Mouse (Mus musculus): ENCODE measurements around the gene Trpm5.

Trpm5 gene

DNA sequence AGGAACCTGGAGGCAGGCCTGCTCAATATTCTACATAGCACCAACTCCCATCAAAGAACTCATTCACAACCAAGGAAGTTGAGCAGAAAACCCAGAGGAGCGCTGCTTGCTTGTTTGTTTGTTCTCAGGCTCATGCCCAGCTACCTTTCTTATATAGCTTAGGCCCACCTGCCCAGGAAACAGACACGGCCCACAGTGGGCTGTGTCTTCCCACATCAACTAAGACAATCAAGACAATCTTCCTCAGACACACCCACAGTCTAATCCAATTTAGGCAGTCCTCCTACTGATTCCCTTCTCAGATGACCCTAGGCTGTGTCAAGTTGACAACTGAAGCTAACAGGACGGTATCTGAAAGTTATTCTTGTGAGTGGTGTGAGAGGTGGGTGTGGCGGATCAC, 11.6 kb upstream of the Trpm5 start, which contains the start of gene Kcnq1:
Gene Kcnq1 (plus strand): TSS at position 301 of the 400 bp plus-strand sequence.
- no peak for DNase-seq (ENCODE audit: low spot score)

DNA sequence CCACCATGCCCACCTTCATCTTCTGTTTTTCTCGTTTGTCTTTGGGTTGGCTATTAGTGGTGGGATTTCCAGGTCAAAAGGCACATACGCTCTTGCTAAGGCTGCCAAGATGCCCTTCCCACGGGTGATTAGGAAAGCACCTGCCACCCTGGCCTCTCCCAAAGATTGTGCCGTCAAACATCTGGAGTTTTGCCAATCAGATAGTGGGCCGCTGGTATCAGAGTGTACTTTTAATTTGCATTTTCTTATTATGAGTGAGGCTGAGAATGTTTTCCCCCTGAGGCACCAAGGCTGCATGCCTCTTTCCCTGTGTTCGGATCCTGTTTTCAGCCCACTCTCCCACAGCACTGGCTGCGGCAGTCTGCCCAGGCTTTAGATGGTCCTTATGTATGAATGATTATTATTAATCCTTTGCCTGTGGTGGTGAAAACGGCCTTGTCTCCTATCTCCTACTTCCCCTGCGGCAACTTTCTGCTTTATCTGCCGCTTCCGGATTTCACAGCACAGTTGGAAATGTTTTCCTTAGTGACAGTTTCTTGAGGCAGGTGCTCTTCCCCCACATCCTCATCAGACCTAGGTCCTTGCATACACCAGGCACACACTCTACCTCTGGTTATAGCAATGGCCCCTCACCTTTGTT, 10.9 kb upstream of the Trpm5 start:
- DNase-seq (ENCODE audit: low spot score), result peak; percentile 31

DNA sequence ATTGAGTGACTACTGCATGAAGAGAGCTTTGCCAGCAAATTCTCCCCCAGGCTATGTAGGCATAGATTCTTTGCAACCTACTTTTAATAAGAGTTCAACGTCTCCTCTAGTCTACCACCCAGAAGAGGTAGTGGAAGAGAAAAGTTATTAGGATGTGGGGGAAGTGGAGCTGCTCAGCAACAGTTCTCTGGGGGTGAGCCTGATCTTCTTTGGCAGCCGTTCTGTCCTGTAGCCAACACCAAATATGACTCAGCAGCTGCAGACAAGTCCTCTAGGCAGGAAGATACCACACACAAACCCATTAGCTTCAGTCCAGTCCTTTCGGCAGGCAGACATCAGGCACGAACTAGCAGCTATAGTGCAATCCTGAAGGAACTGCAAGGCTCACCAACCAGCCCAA, 6.3 kb upstream of the Trpm5 start:
- no peak for DNase-seq (ENCODE audit: low spot score)

DNA sequence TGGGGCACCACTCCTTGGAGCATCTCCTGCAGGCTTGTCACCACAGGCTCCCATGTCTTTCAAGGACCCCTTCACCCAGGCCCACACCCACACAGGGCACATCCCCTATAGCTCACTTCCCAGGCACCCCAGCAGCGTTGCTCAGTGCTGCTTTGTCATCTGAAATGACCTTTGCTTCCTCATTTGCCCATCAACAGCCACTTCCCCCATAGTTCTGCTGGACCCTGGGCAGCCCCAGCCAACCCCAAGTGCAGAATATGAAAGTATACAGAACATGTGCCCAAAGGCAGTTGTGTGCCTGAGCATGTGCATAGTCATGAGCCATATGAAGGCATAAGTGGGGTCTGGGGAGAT, 1.1 kb upstream of the Trpm5 start:
- DNase-seq (ENCODE audit: low spot score), result no peak

DNA sequence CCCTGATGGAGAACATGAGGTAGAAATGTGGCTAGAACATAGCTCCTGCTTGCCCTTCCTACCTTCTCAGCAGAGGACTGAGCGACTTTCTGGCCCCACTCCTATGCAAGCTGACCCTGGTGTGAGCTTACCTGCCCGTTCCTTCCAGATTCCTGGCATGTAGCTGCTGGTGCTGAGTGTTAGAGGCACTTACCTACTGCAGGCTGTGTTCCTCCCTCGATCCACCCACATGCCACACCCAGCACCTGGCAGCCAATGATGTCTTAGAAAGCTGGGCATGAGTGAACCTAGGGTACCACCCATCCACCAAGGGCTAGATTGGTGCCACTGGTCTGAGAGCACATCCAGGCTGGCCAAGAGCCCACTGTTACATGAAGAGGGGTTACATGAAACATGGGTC, 595 bp downstream of the Trpm5 start:
- no peak for DNase-seq (ENCODE audit: low spot score)

DNA sequence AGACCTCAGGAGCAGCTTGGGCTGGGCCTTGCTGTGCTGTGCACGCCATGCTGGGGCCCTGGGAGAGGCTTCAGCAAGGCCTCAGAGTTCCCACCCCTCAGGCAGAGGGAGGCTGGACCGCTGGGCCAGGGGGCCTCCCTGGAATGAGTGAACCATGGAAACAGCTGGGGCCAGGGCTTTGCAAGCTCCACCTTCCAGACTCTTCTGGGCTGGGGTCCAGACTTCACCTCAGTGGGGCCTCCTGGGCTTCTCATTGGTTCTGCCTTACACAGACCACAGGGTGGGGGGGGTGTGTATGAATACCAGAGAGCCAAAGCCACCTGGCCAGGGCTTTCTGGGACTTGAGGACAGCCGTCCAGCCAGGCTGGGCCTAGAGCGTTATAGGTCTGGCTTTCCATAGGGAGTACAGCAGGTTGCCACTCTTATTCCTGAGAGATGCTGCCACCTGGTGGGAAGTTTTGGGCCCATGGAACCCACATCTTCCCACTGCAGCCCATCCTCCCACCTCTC, 7.3 kb downstream of the Trpm5 start:
- no peak for DNase-seq (ENCODE audit: low spot score)

DNA sequence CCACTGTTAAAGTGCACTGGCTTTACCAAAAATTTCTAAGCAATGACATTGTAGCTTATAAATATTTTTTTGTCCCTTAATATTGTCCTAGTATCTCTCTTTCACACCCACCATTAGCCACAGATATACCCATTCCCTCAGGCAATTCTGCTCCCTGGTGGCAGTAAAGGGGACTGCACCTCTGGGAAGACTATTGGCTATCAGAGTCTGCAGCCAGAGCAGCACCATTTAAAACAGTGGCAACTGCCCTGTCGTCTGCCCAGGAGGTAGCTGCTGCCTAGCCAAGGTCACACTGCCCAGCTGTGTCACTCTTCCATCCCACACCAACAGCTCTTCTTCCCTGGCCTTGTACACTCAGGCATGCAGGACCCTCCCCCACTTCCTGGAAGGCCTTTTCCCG, 8.1 kb downstream of the Trpm5 start:
- DNase-seq (ENCODE audit: low spot score), result peak; percentile 43

DNA sequence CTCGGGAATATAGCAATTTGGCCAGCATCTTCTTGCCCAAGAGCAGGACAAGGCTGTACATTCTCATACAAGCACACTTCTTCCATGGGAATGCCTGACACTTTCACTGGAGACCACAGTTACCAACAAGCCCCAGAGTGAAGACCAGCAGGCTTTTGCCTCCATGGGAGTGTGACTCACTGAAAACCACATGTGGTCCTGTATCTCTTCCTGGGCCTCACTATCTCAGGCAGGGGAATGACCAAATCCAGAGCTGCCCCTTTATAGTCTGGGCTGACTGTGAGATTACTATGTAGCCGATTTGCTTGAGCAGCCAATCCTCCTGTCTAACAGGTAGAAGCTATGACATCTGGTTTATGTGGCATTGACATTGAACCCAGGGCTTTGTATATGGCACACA, 10.7 kb downstream of the Trpm5 start:
- no peak for DNase-seq (ENCODE audit: low spot score)

DNA sequence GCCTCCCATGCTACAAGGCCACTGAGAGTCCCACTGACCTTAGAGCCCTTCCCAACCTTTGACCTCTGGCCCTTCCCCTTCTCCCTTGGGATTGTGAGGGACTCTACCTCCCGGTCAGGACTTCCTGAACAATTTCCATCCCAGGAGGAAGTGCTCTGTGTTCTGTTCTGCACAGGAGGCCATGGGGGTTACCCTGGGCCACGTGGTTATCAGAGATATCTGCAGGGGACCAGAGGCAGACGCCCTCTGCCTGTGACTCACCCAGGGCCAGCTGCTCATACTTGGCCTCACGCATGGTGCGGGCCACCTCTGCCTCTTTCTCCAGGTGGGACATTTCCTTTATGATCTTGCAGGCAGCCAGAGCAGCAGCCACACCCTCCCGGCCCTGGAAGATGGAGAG, 12.4 kb downstream of the Trpm5 start:
- no peak for DNase-seq (ENCODE audit: low spot score)

DNA sequence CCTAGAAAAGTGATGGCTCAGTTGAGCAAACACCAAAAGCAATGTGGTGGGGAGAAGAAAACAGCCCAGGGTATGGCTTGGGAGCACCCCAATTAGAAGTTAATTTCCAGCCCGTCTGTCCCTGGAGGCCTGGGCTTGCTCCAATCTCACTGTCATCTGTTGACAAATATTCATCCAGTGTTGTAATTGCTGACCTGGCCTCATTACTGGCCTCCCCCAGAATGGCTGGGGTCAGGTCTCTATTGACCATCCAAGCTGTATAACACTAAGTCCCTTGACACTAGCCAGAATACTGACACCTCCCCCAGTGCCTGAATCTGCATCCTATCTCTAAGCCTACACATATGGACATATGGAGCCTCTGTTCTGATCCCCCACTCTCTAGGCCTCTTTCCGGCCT, 17.1 kb downstream of the Trpm5 start:
- no peak for DNase-seq (ENCODE audit: low spot score)

DNA sequence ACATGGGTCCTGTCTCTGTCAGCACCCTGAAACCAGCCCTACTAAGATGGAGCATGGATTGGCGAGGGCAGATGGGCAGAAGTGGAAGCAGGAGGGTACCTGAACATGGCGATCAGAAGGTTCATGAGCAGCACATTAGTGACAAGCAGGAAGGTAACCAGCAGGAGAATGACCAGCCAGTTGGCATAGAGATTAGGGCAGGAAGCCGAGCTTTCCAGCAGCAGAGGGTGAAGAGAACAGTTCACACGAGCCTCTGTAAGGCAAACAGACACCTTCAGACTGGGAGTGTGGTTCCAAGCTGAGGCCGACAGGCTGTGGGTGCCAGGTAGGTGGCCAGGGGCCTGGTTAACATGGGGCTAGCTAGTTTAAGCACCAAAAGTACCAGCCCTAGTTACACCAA, 19.0 kb downstream of the Trpm5 start:
- DNase-seq (ENCODE audit: low spot score), result no peak

DNA sequence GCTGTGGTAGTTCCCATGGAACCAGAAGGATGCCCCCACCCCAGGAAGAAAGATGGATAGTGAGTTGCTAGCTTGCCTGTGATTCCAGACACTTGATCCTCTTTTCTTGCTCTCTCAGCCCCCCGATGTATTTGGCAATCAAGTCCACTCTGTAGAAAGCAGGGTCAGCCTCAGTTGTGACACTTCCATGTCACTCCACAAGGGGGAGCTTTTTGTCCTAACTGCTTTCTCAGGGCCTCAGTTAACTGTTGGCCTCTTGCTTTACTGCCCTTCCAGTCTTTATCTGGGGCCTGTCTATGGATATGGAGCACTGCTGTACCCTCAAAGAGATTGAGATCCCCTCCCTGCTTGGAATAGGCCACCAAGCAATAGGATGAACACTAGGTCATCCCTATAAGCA, 21.4 kb downstream of the Trpm5 start:
- DNase-seq (ENCODE audit: low spot score), result no peak

DNA sequence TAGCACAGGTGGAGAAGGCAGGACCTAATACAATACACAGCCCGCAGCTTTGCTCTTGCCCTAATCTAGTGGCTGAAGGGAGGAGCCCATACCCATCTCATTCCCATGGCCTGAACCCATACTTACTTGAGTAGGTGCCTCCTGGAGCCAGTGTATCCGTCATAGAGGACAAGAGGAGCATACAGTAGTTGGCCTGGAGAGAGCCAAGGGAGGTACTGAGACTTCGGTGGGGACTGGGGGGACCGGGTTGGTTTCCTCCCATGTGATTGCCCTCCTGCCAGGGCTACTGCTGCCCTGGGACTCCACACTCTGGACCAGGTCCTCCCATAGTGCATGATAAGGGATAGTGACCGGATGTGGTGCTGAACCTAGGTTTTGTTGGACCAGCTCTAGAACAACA, 21.8 kb downstream of the Trpm5 start:
- no peak for DNase-seq (ENCODE audit: low spot score)

DNA sequence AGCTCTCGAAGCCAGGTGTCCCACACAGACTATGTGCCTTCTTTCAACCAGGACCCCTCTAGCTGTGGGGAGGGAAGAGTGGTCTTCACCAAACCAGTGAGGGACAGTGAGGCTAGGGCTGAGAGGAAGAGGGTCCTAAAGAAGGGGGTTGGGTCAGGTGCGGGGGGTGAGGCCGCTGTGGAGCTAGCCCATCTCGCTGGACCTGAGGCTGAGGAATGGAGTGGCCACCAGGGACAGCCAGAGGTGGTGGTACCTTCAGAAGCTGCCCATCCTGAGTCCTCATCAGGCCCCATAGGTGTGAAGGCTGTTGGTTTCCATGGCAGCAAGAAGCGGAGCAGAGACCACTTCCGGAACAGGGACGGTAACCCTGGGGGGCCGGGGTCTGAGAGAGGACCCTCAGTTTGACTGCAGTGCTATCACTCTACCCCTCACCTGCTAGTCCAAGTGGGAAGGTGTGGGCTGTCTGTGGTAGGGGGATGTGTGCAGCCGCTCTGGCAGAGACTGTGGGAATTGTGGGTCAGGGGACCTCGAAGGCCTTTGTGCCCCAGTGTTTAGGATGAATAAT, 23.9 kb downstream of the Trpm5 start:
- DNase-seq (ENCODE audit: low spot score), result no peak

DNA sequence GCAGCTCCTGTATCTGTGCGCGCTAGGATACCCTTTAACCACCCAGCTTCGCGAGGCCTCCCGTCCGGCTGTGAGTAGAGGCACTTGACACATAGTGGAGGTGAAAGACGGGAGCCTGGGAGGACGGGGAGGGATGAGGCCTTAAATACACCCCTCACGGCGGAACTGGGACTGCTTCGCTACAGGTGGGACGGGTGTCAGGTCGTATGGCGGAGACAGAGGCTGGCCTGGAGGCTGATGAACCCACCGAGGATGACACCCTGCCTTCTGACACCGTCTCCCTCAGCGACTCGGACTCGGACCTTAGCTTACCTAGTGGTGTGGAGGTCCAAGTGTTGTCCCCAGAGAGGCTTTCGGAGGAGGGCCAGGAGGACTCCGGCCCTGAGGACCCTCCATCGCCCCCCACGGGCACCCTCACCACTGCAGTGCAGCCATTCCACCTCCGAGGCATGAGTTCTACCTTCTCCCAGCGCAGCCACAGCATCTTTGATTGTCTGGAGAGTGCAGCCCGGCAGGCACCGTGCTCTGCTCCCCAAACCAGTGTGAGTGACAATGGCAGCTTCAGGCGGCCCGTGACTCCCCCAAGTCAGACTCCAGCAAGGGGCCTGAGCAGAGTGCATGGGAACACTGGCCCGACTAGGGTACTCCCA, 24.6 kb downstream of the Trpm5 start:
- peak; percentile 51 for DNase-seq (ENCODE audit: low spot score)

DNA sequence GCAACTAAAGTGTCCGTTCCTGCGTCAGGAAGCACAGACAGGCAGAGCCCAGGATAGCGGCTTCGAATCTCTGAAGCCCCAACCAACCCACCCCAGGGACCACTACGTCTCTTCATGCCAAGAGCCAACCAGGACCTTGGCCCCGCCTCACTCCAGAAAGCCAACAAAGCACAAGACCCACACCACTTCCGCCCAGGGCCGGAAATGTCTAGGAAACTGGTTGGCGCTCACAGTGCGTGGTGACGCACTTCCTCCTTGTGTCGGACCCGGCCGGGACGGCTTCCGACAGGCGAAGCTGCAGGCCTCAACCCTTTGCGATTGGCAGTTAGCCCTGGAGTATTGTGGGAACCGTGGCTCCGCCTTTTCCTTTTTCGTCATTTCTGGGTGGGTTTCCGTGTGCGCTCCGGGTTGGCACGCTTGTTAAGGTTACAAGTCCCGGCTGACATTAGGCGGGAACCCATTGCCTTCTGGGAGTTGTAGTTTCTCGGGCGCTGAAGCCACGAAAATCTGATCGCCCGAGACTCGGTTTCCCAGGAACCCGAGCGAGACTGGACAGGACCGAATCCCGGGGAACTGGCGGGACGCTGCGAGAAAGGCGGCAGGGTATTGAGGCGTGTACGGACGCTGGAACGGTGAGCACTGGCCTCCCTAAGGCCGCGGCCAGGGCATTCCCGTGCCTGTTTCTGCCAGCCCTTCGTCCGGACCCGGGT, 25.4 kb downstream of the Trpm5 start, which contains the start of gene Tssc4:
Gene Tssc4 (plus strand): TSS at position 368 of the 710 bp plus-strand sequence.
- peak; percentile 98 for DNase-seq (ENCODE audit: low spot score)

DNA sequence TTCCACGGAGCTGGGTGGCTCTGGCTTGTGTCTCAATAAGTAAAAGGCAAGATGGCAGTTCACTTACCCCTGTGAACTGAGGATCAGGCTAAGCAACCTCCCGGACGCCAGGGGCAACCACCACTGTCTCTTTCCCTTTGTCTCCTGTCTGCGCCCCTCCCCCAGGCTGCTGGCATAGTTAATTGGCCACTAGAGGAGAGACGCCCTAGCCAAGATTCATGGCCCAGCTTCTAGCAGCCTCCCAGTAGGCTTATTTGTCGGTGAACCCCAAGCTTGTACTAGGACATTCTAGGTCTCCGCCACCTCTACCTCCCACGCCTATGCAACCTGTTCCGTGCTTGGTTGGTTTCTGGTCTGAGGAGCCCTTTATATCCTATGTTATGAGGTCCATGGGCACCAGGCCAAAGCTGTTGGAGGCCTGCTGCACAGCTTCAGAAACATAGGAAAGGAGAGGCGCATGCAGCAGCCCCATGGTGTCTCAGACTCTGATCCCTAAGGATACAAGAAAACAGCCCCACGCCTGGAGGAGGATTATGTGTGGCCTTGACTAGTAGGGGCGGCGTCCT, 26.0 kb downstream of the Trpm5 start:
- peak; percentile 73 for DNase-seq (ENCODE audit: low spot score)

DNA sequence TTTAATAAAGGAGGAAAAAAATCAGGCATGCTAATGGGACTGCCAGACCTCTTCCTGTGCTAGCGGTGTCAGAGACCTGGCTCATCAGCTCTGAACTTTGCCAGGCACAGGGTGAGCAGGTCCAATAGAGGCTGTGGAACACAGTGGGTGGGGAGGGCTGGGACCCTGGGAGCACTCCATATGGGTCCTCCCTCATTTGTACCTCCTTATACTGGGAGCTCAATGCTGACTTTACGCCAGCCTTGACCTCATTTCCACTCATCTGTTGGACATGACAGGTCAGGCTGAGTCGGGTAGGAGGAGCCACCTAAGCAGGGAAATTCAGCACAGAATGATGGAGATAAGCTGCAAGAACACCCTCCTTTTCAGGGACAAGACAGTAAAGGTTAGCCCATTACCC, 26.5 kb downstream of the Trpm5 start:
- DNase-seq (ENCODE audit: low spot score), result no peak

DNA sequence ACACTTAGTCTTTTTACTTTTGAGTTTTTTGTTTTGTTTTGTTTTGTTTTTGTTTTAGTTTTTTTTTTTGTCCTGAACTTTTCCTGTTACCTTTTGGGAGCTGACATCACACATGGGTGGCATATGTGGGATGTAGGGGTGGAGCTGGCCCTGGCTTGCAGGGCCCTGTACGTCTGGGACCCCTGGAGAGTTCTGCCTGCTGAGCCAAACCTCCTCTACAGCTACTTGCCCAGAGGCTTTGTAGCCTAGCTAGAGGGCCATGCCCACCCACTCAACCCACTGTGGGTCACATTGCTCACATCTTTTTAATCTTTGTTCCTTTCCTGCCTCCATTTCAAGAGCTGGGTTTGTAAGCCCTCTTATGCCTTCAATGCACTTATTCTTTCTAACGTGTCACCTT, 27.0 kb downstream of the Trpm5 start:
- no peak for DNase-seq (ENCODE audit: low spot score)

DNA sequence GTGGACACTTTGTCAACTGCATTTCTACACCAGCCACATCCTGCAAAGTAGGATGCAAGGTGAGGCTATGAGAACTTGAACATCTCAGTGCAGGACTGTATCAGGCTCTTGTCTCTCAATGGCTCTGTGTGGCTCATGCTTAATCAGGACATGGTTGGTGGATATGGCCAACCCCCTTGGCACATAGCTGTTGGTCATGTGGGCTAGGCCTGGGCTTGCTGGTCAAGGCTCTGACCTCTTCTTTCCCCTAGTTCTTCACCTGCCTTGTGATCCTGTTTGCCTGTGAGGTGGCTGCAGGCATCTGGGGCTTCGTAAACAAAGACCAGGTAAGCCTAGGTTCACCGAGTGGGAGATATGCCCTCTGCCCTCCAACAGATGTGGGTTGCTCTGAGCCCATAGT, 28.8 kb downstream of the Trpm5 start:
- no peak for DNase-seq (ENCODE audit: low spot score)

DNA sequence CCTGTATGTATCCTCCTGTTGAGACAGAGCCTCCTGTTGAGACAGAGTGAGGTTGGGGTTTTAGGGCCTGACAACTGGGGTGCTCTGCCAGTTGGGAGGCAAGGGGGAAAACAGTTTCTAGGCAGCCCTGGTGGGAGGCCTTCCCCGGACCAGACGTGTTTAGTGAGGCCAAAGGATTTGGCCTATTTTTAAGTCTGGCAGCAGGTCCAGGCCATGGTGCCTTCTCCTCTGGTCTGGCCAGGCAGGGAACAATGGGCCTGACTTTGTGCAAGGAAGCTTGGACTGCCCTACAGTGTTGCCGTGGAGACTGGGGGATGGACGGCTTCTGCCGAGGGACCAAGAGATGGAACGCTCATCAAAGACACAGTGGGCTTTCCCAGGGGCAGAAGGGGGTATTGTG, 30.2 kb downstream of the Trpm5 start:
- no peak for DNase-seq (ENCODE audit: low spot score)

DNA sequence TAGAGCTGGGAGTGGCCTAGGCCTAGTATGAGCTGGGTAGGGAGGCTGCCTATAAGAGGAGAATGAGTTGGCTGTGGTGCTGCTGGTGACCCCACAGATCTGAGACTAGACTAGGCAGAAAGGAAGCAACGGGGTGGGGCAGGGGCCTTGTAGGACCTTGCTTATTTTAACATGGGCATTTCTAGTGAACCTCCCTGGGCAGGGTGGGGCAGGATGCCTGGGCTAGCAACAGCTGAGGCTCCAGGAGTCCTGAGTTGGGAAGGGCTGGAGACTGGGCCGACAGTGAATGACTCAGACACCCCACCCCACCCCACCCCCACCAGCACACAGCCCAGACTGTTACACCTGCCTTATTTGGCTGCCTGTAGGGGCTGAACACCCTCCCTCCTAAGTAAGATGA, 31.7 kb downstream of the Trpm5 start:
- no peak for DNase-seq (ENCODE audit: low spot score)
